Mouse (Mus musculus) heart, embryonic 10.5 days (tissue): Measurements from ENCODE around the gene H2al1j. TPM values are rescaled to one million over a fixed set of nuclear protein-coding genes. Genes with fewer than 3 reads are reported as not detected.
"Not testable (repeated sequence)": the region's sequence is repeated elsewhere in the genome, so short reads cannot be mapped to it uniquely, and the experiment has no call there.

ENCODE experiments used
- DNase-seq: peaks from one replicate; pipeline ENCODE4 v3.0.0-alpha.2; 2017; ENCODE audit warnings: low spot score
- H3K27ac ChIP-seq: fragments of 300-500 bp; sonication (generic); 2 replicates; pipeline ENCODE4 v1.5.1; 2016; ENCODE audit warnings: mild to moderate bottlenecking
- H3K27me3 ChIP-seq: fragments of 300-500 bp; sonication (generic); 2 replicates; pipeline ENCODE4 v1.6.1; 2016; ENCODE audit warnings: mild to moderate bottlenecking; ENCODE audit not compliant: poor library complexity, insufficient read depth, severe bottlenecking
- H3K36me3 ChIP-seq: fragments of 300-500 bp; sonication (generic); 2 replicates; pipeline ENCODE4 v1.6.1; 2016; ENCODE audit warnings: mild to moderate bottlenecking, moderate library complexity
- H3K4me1 ChIP-seq: fragments of 300-500 bp; sonication (generic); 2 replicates; pipeline ENCODE4 v1.6.1; 2016; ENCODE audit warnings: mild to moderate bottlenecking
- H3K4me3 ChIP-seq: fragments of 300-500 bp; sonication (generic); 2 replicates; pipeline ENCODE4 v1.5.1; 2016; ENCODE audit warnings: mild to moderate bottlenecking, moderate library complexity
- H3K9me3 ChIP-seq: fragments of 300-500 bp; sonication (generic); 2 replicates; pipeline ENCODE4 v1.6.1; 2016; ENCODE audit warnings: mild to moderate bottlenecking, moderate library complexity
- WGBS: fragments of 180-500 bp; shearing (Covaris S2); methylation state at CpG from one replicate; pipeline ENCODE4 v1.1.7; 2016; 5-methylcytosine and 5-hydroxymethylcytosine counted together
- polyA plus RNA-seq: library from polyadenylated mRNA; unstranded; fragments of >200 nt; fragmentation: Nextera tagmentation; extraction: Ambion mirVana; gene quantifications from 2 replicates; pipeline ENCODE4 v1.2.1, GENCODE M21; 2016

The H2al1j gene
- polyA plus RNA-seq, result not detected in 2 replicates

DNA sequence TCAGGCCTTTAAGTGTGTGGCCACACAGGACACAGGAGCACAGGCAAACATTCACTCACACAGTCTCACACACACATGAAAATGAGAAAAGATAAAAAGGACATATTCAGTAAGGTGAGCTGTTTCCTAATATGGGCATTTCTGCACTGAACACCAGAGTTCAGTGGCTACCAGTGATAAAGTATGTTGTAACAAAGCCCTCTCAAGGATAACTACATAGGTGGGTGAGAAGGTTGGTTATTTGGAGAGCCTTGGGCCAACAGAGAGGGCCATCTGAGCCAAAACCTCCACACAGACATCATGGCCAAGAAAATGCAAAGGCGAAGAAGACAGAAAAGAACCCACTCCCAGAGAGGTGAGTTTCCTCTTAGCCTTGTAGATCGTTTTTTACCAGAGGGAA lies at the start of gene H2al1j:
Gene H2al1j, plus strand, starts transcription at position 301 of the 400 bp plus-strand sequence.
- not testable (repeated sequence) for H3K9me3 ChIP-seq, DNase-seq, H3K27ac ChIP-seq, H3K27me3 ChIP-seq, H3K36me3 ChIP-seq, H3K4me3 ChIP-seq, H3K4me1 ChIP-seq
- 83% methylated on average over 2 of the region's 2 CpGs for WGBS

DNA sequence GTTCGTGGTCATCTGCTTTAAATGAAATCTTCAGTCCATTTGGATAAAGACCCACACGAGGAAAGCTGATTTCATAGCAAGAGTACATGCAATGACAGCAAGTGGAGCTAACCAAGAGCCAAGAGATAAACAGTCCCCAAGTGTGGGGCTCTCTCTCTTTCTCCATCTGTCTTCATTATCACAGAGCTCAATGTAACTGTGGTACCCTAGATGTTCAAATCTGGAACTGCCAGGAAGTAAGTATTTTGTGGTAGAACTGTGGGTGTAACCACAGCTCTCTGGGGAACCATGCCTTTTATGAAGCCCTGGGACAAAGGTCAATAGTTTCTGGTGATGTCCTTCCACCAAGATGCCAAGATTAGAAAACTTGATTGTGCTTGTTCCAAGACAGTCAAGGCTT lies 46.9 kb upstream of the H2al1j start:
- Histone ChIP-seq H3K36me3 (no peaks in the 10 kb centered on the region), H3K27ac (no peak overlapping the region), H3K4me3 (no peak overlapping the region), H3K9me3 (no peaks in the 10 kb centered on the region), H3K27me3 (peaks cover 8% of the 10 kb centered on the region; the same call in 1 of the 2 replicates), H3K4me1 (no peaks in the 10 kb centered on the region)
- 82% methylated on average over 2 of the region's 2 CpGs for WGBS
- no peak for DNase-seq

DNA sequence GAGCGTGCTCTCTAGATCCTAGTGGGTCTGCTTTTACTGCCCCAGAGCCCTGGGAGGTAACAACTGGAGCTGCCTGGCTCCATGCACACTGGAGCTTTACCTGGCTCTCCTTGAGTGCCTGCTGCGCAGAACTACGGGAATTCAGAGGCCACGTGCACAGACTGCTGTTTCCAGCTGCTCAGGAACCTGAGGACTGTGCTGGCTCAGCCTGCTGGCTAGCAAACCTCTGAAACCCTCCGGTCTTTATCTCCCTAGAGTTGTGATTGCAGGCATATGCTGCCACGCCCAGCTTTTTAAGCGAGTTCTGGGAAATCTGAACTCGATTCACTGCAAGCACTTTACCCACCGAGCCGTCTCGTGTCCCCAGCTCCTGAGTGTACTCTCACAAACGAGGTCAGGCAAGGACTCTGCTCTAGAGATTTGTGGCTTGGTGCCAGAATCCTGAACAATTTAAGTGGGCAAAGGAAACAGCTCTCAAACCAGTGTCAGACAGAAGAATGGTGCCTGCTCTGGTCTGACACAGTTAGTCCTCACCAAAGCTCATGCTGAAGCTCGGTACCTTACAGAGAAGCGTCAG lies 39.2 kb upstream of the H2al1j start:
- 57% methylated on average over 14 of the region's 14 CpGs for WGBS
- H3K4me1 ChIP-seq, result no peaks in the 10 kb centered on the region
- no peaks in the 10 kb centered on the region for H3K36me3 ChIP-seq
- DNase-seq, result no peak
- no peaks in the 10 kb centered on the region for H3K9me3 ChIP-seq
- H3K27me3 ChIP-seq, result peaks cover 16% of the 10 kb centered on the region; the same call in 1 of the 2 replicates
- no peak overlapping the region for H3K27ac ChIP-seq
- no peak overlapping the region for H3K4me3 ChIP-seq

DNA sequence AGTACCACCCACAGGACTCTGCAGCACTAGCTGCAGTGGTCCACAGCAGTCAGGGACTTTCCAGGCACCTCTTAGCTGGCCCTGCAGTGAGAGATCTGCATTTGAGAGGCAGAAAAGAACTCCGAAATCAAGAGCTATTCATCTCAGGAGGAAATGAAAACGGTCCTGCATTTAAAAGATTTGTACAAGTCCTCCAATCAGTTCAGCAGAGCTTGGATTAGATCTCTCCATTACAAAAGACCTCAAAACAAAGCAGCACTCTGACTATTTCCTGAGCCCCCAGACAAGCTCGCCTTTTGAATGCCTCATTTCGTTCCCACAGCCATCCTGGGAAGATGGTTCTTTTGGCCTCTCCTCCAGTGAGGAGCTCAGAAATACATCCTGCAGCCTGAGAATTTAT lies 38.4 kb upstream of the H2al1j start:
- no peak for DNase-seq
- H3K36me3 ChIP-seq, result no peaks in the 10 kb centered on the region
- no peak overlapping the region for H3K27ac ChIP-seq
- H3K4me1 ChIP-seq, result no peaks in the 10 kb centered on the region
- 58% methylated on average over 4 of the region's 4 CpGs for WGBS
- peaks cover 22% of the 10 kb centered on the region; the same call in 1 of the 2 replicates for H3K27me3 ChIP-seq
- H3K4me3 ChIP-seq, result no peak overlapping the region
- no peaks in the 10 kb centered on the region for H3K9me3 ChIP-seq

DNA sequence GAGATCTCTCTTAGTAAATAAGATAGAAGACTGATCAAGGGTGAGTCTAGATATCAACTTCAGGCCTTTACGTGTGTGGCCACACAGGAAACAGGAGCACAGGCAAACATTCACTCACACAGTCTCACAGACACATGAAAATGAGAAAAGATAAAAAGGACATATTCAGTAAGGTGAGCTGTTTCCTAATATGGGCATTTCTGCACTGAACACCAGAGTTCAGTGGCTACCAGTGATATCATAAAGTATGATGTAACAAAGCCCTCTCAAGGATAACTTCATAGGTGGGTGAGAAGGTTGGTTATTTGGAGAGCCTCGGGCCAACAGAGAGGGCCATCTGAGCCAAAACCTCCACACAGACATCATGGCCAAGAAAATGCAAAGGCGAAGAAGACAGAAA lies 28.7 kb upstream of the H2al1j start, which contains the start of gene H2al1a:
Gene H2al1a, plus strand, starts transcription at position 301 of the 400 bp plus-strand sequence.
- no CpG with 5 or more reads among the region's 3 CpGs for WGBS
- H3K27me3 ChIP-seq, H3K4me1 ChIP-seq, H3K27ac ChIP-seq, DNase-seq, H3K9me3 ChIP-seq, H3K36me3 ChIP-seq, H3K4me3 ChIP-seq: not testable (repeated sequence)

DNA sequence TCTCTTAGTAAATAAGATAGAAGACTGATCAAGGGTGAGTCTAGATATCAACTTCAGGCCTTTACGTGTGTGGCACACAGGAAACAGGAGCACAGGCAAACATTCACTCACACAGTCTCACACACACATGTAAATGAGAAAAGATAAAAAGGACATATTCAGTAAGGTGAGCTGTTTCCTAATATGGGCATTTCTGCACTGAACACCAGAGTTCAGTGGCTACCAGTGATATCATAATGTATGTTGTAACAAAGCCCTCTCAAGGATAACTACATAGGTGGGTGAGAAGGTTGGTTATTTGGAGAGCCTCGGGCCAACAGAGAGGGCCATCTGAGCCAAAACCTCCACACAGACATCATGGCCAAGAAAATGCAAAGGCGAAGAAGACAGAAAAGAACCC lies 25.5 kb upstream of the H2al1j start, which contains the start of gene H2al1b:
Gene H2al1b, plus strand, starts transcription at position 301 of the 400 bp plus-strand sequence.
- not testable (repeated sequence) for H3K9me3 ChIP-seq, H3K27ac ChIP-seq, H3K36me3 ChIP-seq, H3K4me1 ChIP-seq, H3K27me3 ChIP-seq, H3K4me3 ChIP-seq, DNase-seq
- WGBS, result 76% methylated on average over 1 of the region's 3 CpGs

DNA sequence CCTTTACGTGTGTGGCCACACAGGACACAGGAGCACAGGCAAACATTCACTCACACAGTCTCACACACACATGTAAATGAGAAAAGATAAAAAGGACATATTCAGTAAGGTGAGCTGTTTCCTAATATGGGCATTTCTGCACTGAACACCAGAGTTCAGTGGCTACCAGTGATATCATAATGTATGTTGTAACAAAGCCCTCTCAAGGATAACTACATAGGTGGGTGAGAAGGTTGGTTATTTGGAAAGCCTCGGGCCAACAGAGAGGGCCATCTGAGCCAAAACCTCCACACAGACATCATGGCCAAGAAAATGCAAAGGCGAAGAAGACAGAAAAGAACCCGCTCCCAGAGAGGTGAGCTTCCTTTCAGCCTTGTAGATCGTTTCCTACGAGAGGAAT lies 22.3 kb upstream of the H2al1j start, which contains the start of gene H2al1c:
Gene H2al1c, plus strand, starts transcription at position 301 of the 400 bp plus-strand sequence.
- not testable (repeated sequence) for H3K27me3 ChIP-seq, H3K27ac ChIP-seq, H3K9me3 ChIP-seq, H3K4me1 ChIP-seq, H3K4me3 ChIP-seq, H3K36me3 ChIP-seq, DNase-seq
- 83% methylated on average over 2 of the region's 6 CpGs for WGBS

DNA sequence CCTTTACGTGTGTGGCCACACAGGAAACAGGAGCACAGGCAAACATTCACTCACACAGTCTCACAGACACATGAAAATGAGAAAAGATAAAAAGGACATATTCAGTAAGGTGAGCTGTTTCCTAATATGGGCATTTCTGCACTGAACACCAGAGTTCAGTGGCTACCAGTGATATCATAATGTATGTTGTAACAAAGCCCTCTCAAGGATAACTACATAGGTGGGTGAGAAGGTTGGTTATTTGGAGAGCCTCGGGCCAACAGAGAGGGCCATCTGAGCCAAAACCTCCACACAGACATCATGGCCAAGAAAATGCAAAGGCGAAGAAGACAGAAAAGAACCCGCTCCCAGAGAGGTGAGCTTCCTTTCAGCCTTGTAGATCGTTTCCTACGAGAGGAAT lies 19.1 kb upstream of the H2al1j start, which contains the start of gene H2al1d:
Gene H2al1d, plus strand, starts transcription at position 301 of the 400 bp plus-strand sequence.
- not testable (repeated sequence) for H3K27me3 ChIP-seq, H3K4me1 ChIP-seq, H3K36me3 ChIP-seq, H3K27ac ChIP-seq, DNase-seq, H3K4me3 ChIP-seq, H3K9me3 ChIP-seq
- WGBS, result no CpG with 5 or more reads among the region's 6 CpGs

DNA sequence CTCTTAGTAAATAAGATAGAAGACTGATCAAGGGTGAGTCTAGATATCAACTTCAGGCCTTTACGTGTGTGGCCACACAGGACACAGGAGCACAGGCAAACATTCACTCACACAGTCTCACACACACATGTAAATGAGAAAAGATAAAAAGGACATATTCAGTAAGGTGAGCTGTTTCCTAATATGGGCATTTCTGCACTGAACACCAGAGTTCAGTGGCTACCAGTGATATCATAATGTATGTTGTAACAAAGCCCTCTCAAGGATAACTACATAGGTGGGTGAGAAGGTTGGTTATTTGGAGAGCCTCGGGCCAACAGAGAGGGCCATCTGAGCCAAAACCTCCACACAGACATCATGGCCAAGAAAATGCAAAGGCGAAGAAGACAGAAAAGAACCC lies 16.0 kb upstream of the H2al1j start, which contains the start of gene H2al1e:
Gene H2al1e, plus strand, starts transcription at position 301 of the 400 bp plus-strand sequence.
- not testable (repeated sequence) for H3K27me3 ChIP-seq, H3K4me3 ChIP-seq, DNase-seq, H3K27ac ChIP-seq, H3K4me1 ChIP-seq, H3K9me3 ChIP-seq, H3K36me3 ChIP-seq
- no CpG with 5 or more reads among the region's 3 CpGs for WGBS

DNA sequence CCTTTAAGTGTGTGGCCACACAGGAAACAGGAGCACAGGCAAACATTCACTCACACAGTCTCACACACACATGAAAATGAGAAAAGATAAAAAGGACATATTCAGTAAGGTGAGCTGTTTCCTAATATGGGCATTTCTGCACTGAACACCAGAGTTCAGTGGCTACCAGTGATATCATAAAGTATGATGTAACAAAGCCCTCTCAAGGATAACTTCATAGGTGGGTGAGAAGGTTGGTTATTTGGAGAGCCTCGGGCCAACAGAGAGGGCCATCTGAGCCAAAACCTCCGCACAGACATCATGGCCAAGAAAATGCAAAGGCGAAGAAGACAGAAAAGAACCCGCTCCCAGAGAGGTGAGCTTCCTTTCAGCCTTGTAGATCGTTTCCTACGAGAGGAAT lies 12.8 kb upstream of the H2al1j start, which contains the start of gene H2al1f:
Gene H2al1f, plus strand, starts transcription at position 301 of the 400 bp plus-strand sequence.
- not testable (repeated sequence) for H3K27me3 ChIP-seq, H3K4me3 ChIP-seq, H3K27ac ChIP-seq, H3K4me1 ChIP-seq, H3K9me3 ChIP-seq, H3K36me3 ChIP-seq, DNase-seq
- no CpG with 5 or more reads among the region's 6 CpGs for WGBS

DNA sequence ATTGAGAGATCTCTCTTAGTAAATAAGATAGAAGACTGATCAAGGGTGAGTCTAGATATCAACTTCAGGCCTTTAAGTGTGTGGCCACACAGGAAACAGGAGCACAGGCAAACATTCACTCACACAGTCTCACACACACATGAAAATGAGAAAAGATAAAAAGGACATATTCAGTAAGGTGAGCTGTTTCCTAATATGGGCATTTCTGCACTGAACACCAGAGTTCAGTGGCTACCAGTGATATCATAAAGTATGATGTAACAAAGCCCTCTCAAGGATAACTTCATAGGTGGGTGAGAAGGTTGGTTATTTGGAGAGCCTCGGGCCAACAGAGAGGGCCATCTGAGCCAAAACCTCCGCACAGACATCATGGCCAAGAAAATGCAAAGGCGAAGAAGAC lies 9.7 kb upstream of the H2al1j start, which contains the start of gene H2al1g:
Gene H2al1g, plus strand, starts transcription at position 301 of the 400 bp plus-strand sequence.
- not testable (repeated sequence) for H3K27ac ChIP-seq, H3K27me3 ChIP-seq, H3K9me3 ChIP-seq, H3K36me3 ChIP-seq, H3K4me3 ChIP-seq, DNase-seq, H3K4me1 ChIP-seq
- no CpG with 5 or more reads among the region's 3 CpGs for WGBS

DNA sequence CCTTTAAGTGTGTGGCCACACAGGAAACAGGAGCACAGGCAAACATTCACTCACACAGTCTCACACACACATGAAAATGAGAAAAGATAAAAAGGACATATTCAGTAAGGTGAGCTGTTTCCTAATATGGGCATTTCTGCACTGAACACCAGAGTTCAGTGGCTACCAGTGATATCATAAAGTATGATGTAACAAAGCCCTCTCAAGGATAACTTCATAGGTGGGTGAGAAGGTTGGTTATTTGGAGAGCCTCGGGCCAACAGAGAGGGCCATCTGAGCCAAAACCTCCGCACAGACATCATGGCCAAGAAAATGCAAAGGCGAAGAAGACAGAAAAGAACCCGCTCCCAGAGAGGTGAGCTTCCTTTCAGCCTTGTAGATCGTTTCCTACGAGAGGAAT lies 6.4 kb upstream of the H2al1j start, which contains the start of gene H2al1h:
Gene H2al1h, plus strand, starts transcription at position 301 of the 400 bp plus-strand sequence.
- H3K9me3 ChIP-seq, H3K27me3 ChIP-seq, H3K4me3 ChIP-seq, H3K27ac ChIP-seq, H3K36me3 ChIP-seq, DNase-seq, H3K4me1 ChIP-seq: not testable (repeated sequence)
- WGBS, result no CpG with 5 or more reads among the region's 6 CpGs

DNA sequence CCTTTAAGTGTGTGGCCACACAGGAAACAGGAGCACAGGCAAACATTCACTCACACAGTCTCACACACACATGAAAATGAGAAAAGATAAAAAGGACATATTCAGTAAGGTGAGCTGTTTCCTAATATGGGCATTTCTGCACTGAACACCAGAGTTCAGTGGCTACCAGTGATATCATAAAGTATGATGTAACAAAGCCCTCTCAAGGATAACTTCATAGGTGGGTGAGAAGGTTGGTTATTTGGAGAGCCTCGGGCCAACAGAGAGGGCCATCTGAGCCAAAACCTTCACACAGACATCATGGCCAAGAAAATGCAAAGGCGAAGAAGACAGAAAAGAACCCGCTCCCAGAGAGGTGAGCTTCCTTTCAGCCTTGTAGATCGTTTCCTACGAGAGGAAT lies 3.3 kb upstream of the H2al1j start, which contains the start of gene H2al1i:
Gene H2al1i, plus strand, starts transcription at position 301 of the 400 bp plus-strand sequence.
- H3K36me3 ChIP-seq, H3K4me3 ChIP-seq, DNase-seq, H3K9me3 ChIP-seq, H3K27ac ChIP-seq, H3K4me1 ChIP-seq, H3K27me3 ChIP-seq: not testable (repeated sequence)
- whole genome bisulfite sequencing, result 86% methylated on average over 2 of the region's 5 CpGs
